Mouse (Mus musculus) midbrain, embryonic 11.5 days (tissue): ENCODE measurements at regions not wholly inside any gene's neighbourhood (a gene's known extent, or its start where the extent isn't known, plus 50 kb on each side); places are given as distances from the start of the nearest gene placed in this dataset.
"Not testable (repeated sequence)": the region's sequence is repeated elsewhere in the genome, so short reads cannot be mapped to it uniquely, and the experiment has no call there.

Experiments used
- ATAC-seq: fragments of 200-750 bp; cut with Nextera tagmentation; 2 replicates; pipeline ENCODE4 v1.8.0; 2017; ENCODE audit warnings: moderate TSS enrichment, moderate library complexity; ENCODE audit not compliant: low FRiP score
- DNase-seq: peaks from one replicate; pipeline ENCODE4 v3.0.0; 2015; ENCODE audit warnings: low spot score; ENCODE audit errors: missing footprints
- H3K27ac ChIP-seq: fragments of 300-500 bp; sonication (generic); 2 replicates; pipeline ENCODE4 v1.5.1; 2014; ENCODE audit warnings: low read depth, low read length
- H3K27me3 ChIP-seq: fragments of 300-500 bp; sonication (generic); 2 replicates; pipeline ENCODE4 v1.6.1; 2014; ENCODE audit warnings: mild to moderate bottlenecking, low read length, moderate library complexity, mixed read lengths; ENCODE audit not compliant: control insufficient read depth, insufficient read depth
- H3K36me3 ChIP-seq: fragments of 300-500 bp; sonication (generic); 2 replicates; pipeline ENCODE4 v1.6.1; 2014; ENCODE audit warnings: mild to moderate bottlenecking, low read length, moderate library complexity, mixed read lengths; ENCODE audit not compliant: control insufficient read depth, insufficient read depth
- H3K4me1 ChIP-seq: fragments of 300-500 bp; sonication (generic); 2 replicates; pipeline ENCODE4 v1.6.1; 2014; ENCODE audit warnings: low read length; ENCODE audit not compliant: control insufficient read depth, insufficient read depth
- H3K4me2 ChIP-seq: fragments of 300-500 bp; sonication (generic); 2 replicates; pipeline ENCODE4 v1.6.1; 2014; ENCODE audit warnings: mild to moderate bottlenecking, moderate library complexity
- H3K4me3 ChIP-seq: fragments of 300-500 bp; sonication (generic); 2 replicates; pipeline ENCODE4 v1.5.1; 2014; ENCODE audit warnings: low read depth, low read length
- H3K9ac ChIP-seq: fragments of 300-500 bp; sonication (generic); 2 replicates; pipeline ENCODE4 v1.6.1; 2014; ENCODE audit warnings: low read length
- H3K9me3 ChIP-seq: fragments of 300-500 bp; sonication (generic); 2 replicates; pipeline ENCODE4 v1.6.1; 2016; ENCODE audit warnings: low read length; ENCODE audit not compliant: control insufficient read depth
- WGBS: fragments of 180-500 bp; shearing (Covaris S2); extraction: QIAGEN DNeasy Blood & Tissue Kit; methylation state at CpG from one replicate; pipeline ENCODE4 v1.1.7; 2014; 5-methylcytosine and 5-hydroxymethylcytosine counted together

DNA sequence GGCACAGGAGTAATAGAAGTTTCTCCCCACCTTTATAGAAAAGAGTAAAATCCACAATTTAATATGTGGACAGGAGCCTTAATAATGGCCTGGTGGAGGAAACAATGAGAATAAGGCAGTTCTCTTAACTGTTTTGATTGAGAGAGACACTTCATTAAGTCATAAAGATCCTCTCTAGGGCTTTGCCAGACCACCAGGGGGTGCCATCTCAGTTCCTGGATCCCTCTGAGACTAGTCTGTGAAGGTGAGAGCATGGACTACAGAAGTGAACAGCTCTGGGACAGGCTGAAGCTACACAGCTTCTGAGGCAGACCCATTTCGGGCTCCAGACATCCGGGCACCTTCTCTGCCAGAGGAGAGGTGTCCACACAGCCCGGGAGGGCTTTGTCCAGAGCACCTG is 373.8 kb downstream of the Ice1 start:
- no peak for DNase-seq
- H3K36me3 ChIP-seq, result no peaks in the 10 kb centered on the region
- no peak overlapping the region for H3K4me3 ChIP-seq
- no peak overlapping the region for H3K27ac ChIP-seq
- no peak for ATAC-seq
- no peak overlapping the region for H3K9ac ChIP-seq
- H3K4me1 ChIP-seq, result no peaks in the 10 kb centered on the region
- no peaks in the 10 kb centered on the region for H3K9me3 ChIP-seq
- H3K27me3 ChIP-seq, result no peaks in the 10 kb centered on the region
- 93% methylated on average over 3 of the region's 3 CpGs for WGBS
- H3K4me2 ChIP-seq, result no peak overlapping the region

DNA sequence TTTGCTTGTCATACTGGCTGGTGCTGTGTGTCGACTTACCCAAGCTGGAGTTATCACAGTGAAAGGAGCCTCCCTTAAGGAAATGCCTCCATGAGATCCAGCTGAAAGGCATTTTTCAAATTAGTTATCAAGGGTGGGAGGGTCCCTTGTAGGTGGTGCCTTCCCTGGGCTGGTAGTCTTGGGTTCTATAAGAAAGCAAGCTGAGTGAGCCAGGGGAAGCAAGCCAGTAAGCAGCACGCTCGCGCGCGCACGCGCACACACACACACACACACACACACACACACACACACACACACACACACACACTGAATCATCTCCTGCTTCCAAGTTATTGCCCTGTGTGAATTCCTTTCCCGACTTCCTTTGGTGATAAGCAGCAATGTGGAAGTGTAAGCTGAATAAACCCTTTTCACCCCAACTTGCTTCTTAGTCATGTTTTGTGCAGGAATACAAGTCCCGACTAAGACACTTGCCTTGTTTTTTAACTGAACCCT is 360.5 kb downstream of the Ice1 start:
- H3K4me2 ChIP-seq, H3K9me3 ChIP-seq, H3K4me1 ChIP-seq, H3K4me3 ChIP-seq, H3K36me3 ChIP-seq, H3K9ac ChIP-seq, H3K27ac ChIP-seq, H3K27me3 ChIP-seq, DNase-seq, ATAC-seq: not testable (repeated sequence)
- WGBS, result 93% methylated on average over 10 of the region's 10 CpGs

DNA sequence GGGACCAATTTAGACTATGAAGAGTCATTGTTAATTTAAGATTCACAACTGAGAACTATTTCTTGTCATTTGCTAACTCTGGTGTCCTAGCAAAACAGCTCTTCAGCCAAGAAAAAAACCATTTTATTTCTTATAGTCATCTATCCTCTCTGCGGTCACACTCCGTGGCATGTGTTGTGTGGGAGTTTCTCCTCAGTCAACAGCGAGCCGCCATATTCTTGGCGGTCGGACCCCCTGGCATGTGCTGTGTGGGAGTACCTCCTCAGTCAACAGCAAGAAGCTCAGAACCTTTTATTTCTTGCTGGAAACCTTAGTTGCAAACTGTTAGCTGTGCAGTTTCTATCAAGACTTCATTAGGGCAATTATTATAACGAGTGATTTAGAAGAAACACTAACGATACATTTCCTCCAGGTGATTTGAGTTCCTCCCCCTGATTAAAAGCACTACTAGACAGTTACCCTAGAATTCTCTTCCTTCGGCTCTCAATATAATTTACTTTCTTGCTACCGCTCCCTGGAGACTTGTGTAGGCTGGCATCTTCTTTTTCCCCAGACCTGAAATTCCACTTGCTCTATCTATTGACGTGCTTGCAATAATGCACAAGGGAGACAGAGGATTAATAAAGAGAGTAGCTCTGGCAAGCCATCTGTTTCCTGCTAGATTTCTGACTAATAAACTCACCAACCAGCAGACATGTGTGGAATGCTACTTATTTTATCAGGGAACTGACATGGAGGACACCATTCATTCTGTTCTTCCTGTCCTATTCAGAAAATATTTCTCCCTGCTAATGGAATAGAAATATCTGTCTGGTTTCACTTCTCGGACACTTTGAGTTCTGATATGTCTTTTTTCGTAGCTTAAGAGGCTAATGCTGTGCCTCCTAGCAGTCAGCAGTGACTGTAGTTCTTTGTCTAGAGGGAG is 359.5 kb downstream of the Ice1 start:
- no peak overlapping the region for H3K4me2 ChIP-seq
- H3K9me3 ChIP-seq, result no peaks in the 10 kb centered on the region
- no peaks in the 10 kb centered on the region for H3K27me3 ChIP-seq
- 89% methylated on average over 13 of the region's 13 CpGs for WGBS
- no peak for ATAC-seq
- no peak overlapping the region for H3K4me3 ChIP-seq
- no peak for DNase-seq
- H3K9ac ChIP-seq, result no peak overlapping the region
- no peaks in the 10 kb centered on the region; the same call in 1 of the 2 replicates for H3K4me1 ChIP-seq
- no peak overlapping the region for H3K27ac ChIP-seq
- no peaks in the 10 kb centered on the region for H3K36me3 ChIP-seq

- 82% methylated on average over 7 of the region's 7 CpGs for WGBS
- ATAC-seq, result no peak
- Histone ChIP-seq H3K9ac (no peak overlapping the region), H3K36me3 (no peaks in the 10 kb centered on the region), H3K27me3 (no peaks in the 10 kb centered on the region), H3K27ac (no peak overlapping the region), H3K4me1 (no peaks in the 10 kb centered on the region; the same call in 1 of the 2 replicates), H3K4me2 (no peak overlapping the region), H3K4me3 (no peak overlapping the region), H3K9me3 (no peaks in the 10 kb centered on the region)
- no peak for DNase-seq
Observed at GRCm38 (mm10) chr13:70281051-70281847, 356.2 kb downstream of the Ice1 start.

- H3K4me3 ChIP-seq, result no peak overlapping the region
- ATAC-seq (peak; percentile 48; the same call in 1 of the 2 replicates), DNase-seq (no peak)
- WGBS, result 63% methylated on average over 4 of the region's 4 CpGs
- no peaks in the 10 kb centered on the region for H3K9me3 ChIP-seq
- H3K4me2 ChIP-seq, result no peak overlapping the region
- H3K27ac ChIP-seq, result no peak overlapping the region
- no peaks in the 10 kb centered on the region for H3K36me3 ChIP-seq
- no peak overlapping the region for H3K9ac ChIP-seq
- no peaks in the 10 kb centered on the region; the same call in 1 of the 2 replicates for H3K4me1 ChIP-seq
- H3K27me3 ChIP-seq, result no peaks in the 10 kb centered on the region
Observed at GRCm38 (mm10) chr13:70282731-70283130, 354.7 kb downstream of the Ice1 start.

GRCm38 (mm10) chr13:70283231-70283630 is 354.2 kb downstream of the Ice1 start:
- Histone ChIP-seq H3K4me1 (no peaks in the 10 kb centered on the region; the same call in 1 of the 2 replicates), H3K9me3 (no peaks in the 10 kb centered on the region), H3K27ac (no peak overlapping the region), H3K36me3 (no peaks in the 10 kb centered on the region), H3K9ac (no peak overlapping the region), H3K4me2 (no peak overlapping the region), H3K4me3 (no peak overlapping the region), H3K27me3 (no peaks in the 10 kb centered on the region)
- 70% methylated on average over 5 of the region's 5 CpGs for WGBS
- DNase-seq (no peak), ATAC-seq (no peak)

DNA sequence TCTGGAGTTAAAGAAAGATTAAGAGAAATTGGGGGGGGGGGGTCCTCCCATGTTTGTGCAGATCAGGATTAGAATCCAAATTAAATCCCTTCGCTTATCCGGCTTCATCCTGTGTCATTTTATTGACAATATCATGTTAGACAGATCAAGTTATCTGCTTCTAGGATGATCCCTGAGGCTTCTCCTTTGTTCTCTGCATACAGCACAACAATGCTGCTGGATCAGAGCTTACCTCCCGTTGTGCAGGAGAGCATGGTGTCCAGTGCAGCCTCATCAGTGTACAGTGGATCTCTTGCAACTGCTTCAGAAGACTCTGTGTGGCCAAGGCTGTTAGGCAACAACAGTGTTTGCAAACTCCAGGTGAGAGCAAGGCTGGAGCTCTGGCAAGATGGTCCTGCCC is 344.7 kb downstream of the Ice1 start:
- Histone ChIP-seq H3K4me3 (no peak overlapping the region), H3K9ac (no peak overlapping the region), H3K4me1 (no peaks in the 10 kb centered on the region), H3K9me3 (no peaks in the 10 kb centered on the region), H3K4me2 (no peak overlapping the region), H3K27me3 (no peaks in the 10 kb centered on the region), H3K27ac (no peak overlapping the region), H3K36me3 (no peaks in the 10 kb centered on the region)
- DNase-seq (peak; percentile 79), ATAC-seq (no peak; the same call in 1 of the 2 replicates)
- WGBS, result 32% methylated on average over 3 of the region's 3 CpGs

DNA sequence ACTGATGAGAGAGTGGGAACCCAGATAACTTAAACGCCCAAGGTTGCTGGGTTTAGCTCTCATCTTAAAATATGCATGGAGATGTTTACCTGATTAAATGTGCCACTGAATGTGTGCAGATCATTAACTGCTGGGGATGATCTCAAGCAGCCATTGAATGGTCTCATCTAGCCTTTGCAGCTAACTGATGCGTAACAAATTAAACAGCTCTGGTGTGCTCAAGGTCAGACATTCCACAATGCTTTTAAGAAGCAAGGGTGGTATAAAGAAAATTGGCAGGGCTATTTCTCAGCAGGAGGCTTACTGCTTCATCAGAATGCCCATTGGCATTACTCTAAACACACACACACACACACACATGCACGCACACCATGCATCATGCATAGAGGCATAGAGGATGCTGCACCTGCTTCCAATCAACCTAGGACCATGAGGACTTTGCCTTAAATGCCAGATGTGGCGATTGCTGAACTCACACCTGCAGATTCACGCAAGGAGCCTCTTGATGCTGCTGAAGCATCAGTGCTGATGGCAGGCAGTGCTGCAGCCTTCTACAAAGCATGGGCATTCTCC is 333.4 kb downstream of the Ice1 start:
- Histone ChIP-seq H3K4me2 (no peak overlapping the region), H3K9me3 (no peaks in the 10 kb centered on the region), H3K27me3 (no peaks in the 10 kb centered on the region), H3K9ac (no peak overlapping the region), H3K36me3 (no peaks in the 10 kb centered on the region), H3K4me3 (no peak overlapping the region), H3K27ac (no peak overlapping the region), H3K4me1 (no peaks in the 10 kb centered on the region)
- ATAC-seq (no peak), DNase-seq (no peak)
- 69% methylated on average over 5 of the region's 5 CpGs for WGBS
